Comparison of ENCODE assay signal across 10 mouse cellular contexts in genomic region chr4:148287041-148287440, GRCm38 (mm10). TPM values are rescaled to one million over a fixed set of nuclear protein-coding genes. Genes with fewer than 3 reads are reported as not detected.
DNase-seq lines count a peak whose midpoint lies in the region; ATAC-seq lines count a peak whose summit lies in the region.
"Had no signal": no experiment of that assay in that cellular context is flagged by ENCODE, and none has a peak within 500 bp of the region (broad histone marks: within the 10 kb centered on the region; RNA-seq: fewer than 3 reads in every experiment).

No protein-coding gene starts in this region.

- H3K4me3 ChIP-seq in kidney, embryonic 15.5 days (replicated peaks): peak overlapping the region; percentile 48
- peak overlapping the region; percentile 65 for H3K4me3 ChIP-seq in embryonic facial prominence, embryonic 10.5 days
- peak overlapping the region; percentile 67 for H3K4me3 ChIP-seq in hindbrain, embryonic 11.5 days (ENCODE audit: low read depth, low read length)
- H3K4me3 ChIP-seq in midbrain, embryonic 13.5 days (replicated peaks): peak overlapping the region; percentile 80

- no peak overlapping the region for H3K9ac ChIP-seq in kidney, embryonic 15.5 days
- H3K9ac ChIP-seq in hindbrain, embryonic 11.5 days (ENCODE audit: low read depth, low read length): peak overlapping the region; percentile 81
- H3K9ac ChIP-seq in midbrain, embryonic 13.5 days (replicated peaks): peak overlapping the region; percentile 91

- peaks cover 16% of the 10 kb centered on the region for H3K4me1 ChIP-seq in kidney, embryonic 15.5 days
- H3K4me1 ChIP-seq in embryonic facial prominence, embryonic 10.5 days: peaks cover 47% of the 10 kb centered on the region
- peaks cover 4% of the 10 kb centered on the region; the same call in 1 of the 2 replicates for H3K4me1 ChIP-seq in hindbrain, embryonic 11.5 days (replicated peaks; ENCODE audit: control insufficient read depth, insufficient read depth, low read length)
- peaks cover 72% of the 10 kb centered on the region for H3K4me1 ChIP-seq in midbrain, embryonic 13.5 days (replicated peaks)

- no peak for DNase-seq in kidney, adult 11 months
- DNase-seq in embryonic facial prominence, embryonic 10.5 days (ENCODE audit: low spot score): no peak
- DNase-seq in hindbrain, embryonic 11.5 days (ENCODE audit: low spot score): no peak
- DNase-seq in spleen, postnatal 36 days (ENCODE audit: low spot score in 2 of 2): no peak
- no peak for DNase-seq in layer of hippocampus, adult 11-12 months (ENCODE audit: low spot score)
- no peak for DNase-seq in kidney, postnatal 10 days
- DNase-seq: lung, adult 2 months had no signal

- H3K27me3 ChIP-seq in kidney, embryonic 15.5 days: peaks cover 68% of the 10 kb centered on the region
- peaks cover 59% of the 10 kb centered on the region for H3K27me3 ChIP-seq in embryonic facial prominence, embryonic 10.5 days (replicated peaks; ENCODE audit: low read depth, poor library complexity, severe bottlenecking)
- H3K27me3 ChIP-seq in hindbrain, embryonic 11.5 days (ENCODE audit: control insufficient read depth, insufficient read depth, low read length): peaks cover 8% of the 10 kb centered on the region
- peaks cover 10% of the 10 kb centered on the region; the same call in 1 of the 2 replicates for H3K27me3 ChIP-seq in midbrain, embryonic 13.5 days

- WGBS in kidney, embryonic 15.5 days: under 1% methylated on average over 20 of the region's 20 CpGs
- WGBS in embryonic facial prominence, embryonic 10.5 days: 1% methylated on average over 20 of the region's 20 CpGs
- WGBS in hindbrain, embryonic 11.5 days: under 1% methylated on average over 20 of the region's 20 CpGs
- WGBS in midbrain, embryonic 13.5 days: under 1% methylated on average over 20 of the region's 20 CpGs

- no peaks in the 10 kb centered on the region for H3K9me3 ChIP-seq in kidney, embryonic 15.5 days (replicated peaks)
- H3K9me3 ChIP-seq in embryonic facial prominence, embryonic 10.5 days: no peaks in the 10 kb centered on the region
- H3K9me3 ChIP-seq in hindbrain, embryonic 11.5 days (ENCODE audit: control insufficient read depth, low read length): no peaks in the 10 kb centered on the region
- no peaks in the 10 kb centered on the region for H3K9me3 ChIP-seq in midbrain, embryonic 13.5 days

- peak overlapping the region; percentile 89 for H3K4me2 ChIP-seq in kidney, embryonic 15.5 days
- peak overlapping the region; percentile 71 for H3K4me2 ChIP-seq in hindbrain, embryonic 11.5 days (replicated peaks; ENCODE audit: low read depth, low read length)
- peak overlapping the region; percentile 85 for H3K4me2 ChIP-seq in midbrain, embryonic 13.5 days (replicated peaks)

- no peaks in the 10 kb centered on the region for H3K36me3 ChIP-seq in kidney, embryonic 15.5 days
- no peaks in the 10 kb centered on the region for H3K36me3 ChIP-seq in embryonic facial prominence, embryonic 10.5 days (replicated peaks)
- no peaks in the 10 kb centered on the region for H3K36me3 ChIP-seq in hindbrain, embryonic 11.5 days (ENCODE audit: control insufficient read depth, insufficient read depth, low read length)
- no peaks in the 10 kb centered on the region for H3K36me3 ChIP-seq in midbrain, embryonic 13.5 days
- H3K36me3 ChIP-seq: G1E had no signal

- ATAC-seq in kidney, embryonic 15.5 days (replicated peaks; ENCODE audit: low FRiP score): no peak
- no peak for ATAC-seq in hindbrain, embryonic 11.5 days (ENCODE audit: low FRiP score)
- ATAC-seq in midbrain, embryonic 13.5 days: 0 out of 2 replicates have a peak, but pooled peaks have one; percentile 1

- H3K27ac ChIP-seq in kidney, embryonic 15.5 days: no peak overlapping the region
- H3K27ac ChIP-seq in embryonic facial prominence, embryonic 10.5 days (replicated peaks): no peak overlapping the region
- peak overlapping the region; percentile 67; the same call in 1 of the 2 replicates for H3K27ac ChIP-seq in hindbrain, embryonic 11.5 days (ENCODE audit: low read depth, low read length)
- peak overlapping the region; percentile 85 for H3K27ac ChIP-seq in midbrain, embryonic 13.5 days

RNA-seq across cellular contexts. Expression of gene Disp3, which starts 0.7 kb away (rescaled TPM):
- polyA plus RNA-seq in kidney, embryonic 15.5 days (2015; fragmentation: Nextera tagmentation; extraction: Ambion mirVana): 0.19 TPM in 2 replicates
- 1.1 and 1.7 TPM in 2 replicates for polyA plus RNA-seq in embryonic facial prominence, embryonic 10.5 days (2016; fragmentation: Nextera tagmentation; extraction: Ambion mirVana)
- polyA plus RNA-seq in hindbrain, embryonic 11.5 days (2014; fragmentation: Nextera tagmentation; extraction: Ambion mirVana): 6.4 and 7.0 TPM in 2 replicates
- 11.1 and 12.0 TPM in 2 replicates for polyA plus RNA-seq in midbrain, embryonic 13.5 days (2015; fragmentation: Nextera tagmentation; extraction: Ambion mirVana)
- polyA plus RNA-seq: lung, adult 2 months had no signal

Comparison
In these comparisons a context has a peak if more than half of its experiments do, and no peak if none do; other contexts are left out.
1. H3K27ac ChIP-seq: peak in hindbrain, embryonic 11.5 days (single experiment) and midbrain, embryonic 13.5 days (single experiment); none in kidney, embryonic 15.5 days (single experiment) and embryonic facial prominence, embryonic 10.5 days (single experiment).
2. Peak in every context shown above with its lines, with median percentiles within 50 percentile points of each other: H3K4me2 ChIP-seq and H3K4me3 ChIP-seq.